Mouse (Mus musculus) cortical plate, adult 2 months (tissue): Measurements from ENCODE around the gene Klhl30. TPM values are rescaled to one million over a fixed set of nuclear protein-coding genes. Genes with fewer than 3 reads are reported as not detected.
A peak's percentile ranks its signal among the peaks of the same experiment; 100 is the strongest.

Experiments used
- H3K27ac ChIP-seq: fragments of 200-500 bp; 2 replicates; pipeline ENCODE4 v1.5.1; 2012; ENCODE audit warnings: low read length, control low read depth, inconsistent platforms; ENCODE audit not compliant: insufficient read depth
- H3K4me1 ChIP-seq: fragments of 200-500 bp; 2 replicates; pipeline ENCODE4 v1.6.1; 2011; ENCODE audit warnings: low read length; ENCODE audit not compliant: control insufficient read depth, insufficient read depth
- H3K4me3 ChIP-seq: fragments of 200-500 bp; 2 replicates; pipeline ENCODE4 v1.5.1; 2011; ENCODE audit warnings: mild to moderate bottlenecking, low read length, control low read depth; ENCODE audit not compliant: insufficient read depth
- CTCF ChIP-seq: fragments of 200-500 bp; IDR thresholded peaks from 2 replicates; pipeline ENCODE4 v1.5.1; 2011; ENCODE audit warnings: mild to moderate bottlenecking, control low read depth, low read length; ENCODE audit not compliant: insufficient read depth; ENCODE audit errors: extremely low read depth
- POLR2A ChIP-seq: fragments of 200-500 bp; IDR thresholded peaks from 2 replicates; pipeline ENCODE4 v1.6.1; 2011; ENCODE audit warnings: mild to moderate bottlenecking, low read length, control low read depth; ENCODE audit not compliant: insufficient read depth; ENCODE audit errors: extremely low read depth
- polyA plus RNA-seq: library from polyadenylated mRNA; depleted of rRNA; stranded (reverse); fragments of >200 nt; gene quantifications from 2 replicates; pipeline ENCODE4 v1.2.3, GENCODE M21; 2012; rRNA removed

Klhl30 gene
- polyA plus RNA-seq, 1 experiment: 0.21 TPM

DNA sequence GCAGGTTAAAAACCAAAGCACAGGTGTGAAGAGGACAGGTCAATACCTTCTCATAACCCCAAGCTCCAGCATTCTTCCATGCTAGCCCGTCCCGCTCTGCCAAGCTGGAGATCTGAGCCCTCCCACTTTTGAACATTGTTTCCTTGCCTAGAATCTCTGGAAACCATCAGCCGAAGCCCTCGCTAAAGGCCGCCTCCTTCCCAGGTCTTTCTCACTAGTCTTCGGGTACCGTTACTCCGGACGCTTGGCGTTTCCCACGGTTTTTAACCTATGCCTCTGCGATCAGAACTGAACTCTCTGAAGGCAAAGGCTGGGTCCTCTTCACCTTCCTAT, 47.1 kb downstream of the Klhl30 start:
- TF ChIP-seq POLR2A (no peak), CTCF (no peak)
- H3K4me1 ChIP-seq: peaks cover 3% of the 10 kb centered on the region
- H3K4me3 ChIP-seq: peak overlapping the region; percentile 88
- H3K27ac ChIP-seq: no peak overlapping the region; the same call in 1 of the 2 replicates

DNA sequence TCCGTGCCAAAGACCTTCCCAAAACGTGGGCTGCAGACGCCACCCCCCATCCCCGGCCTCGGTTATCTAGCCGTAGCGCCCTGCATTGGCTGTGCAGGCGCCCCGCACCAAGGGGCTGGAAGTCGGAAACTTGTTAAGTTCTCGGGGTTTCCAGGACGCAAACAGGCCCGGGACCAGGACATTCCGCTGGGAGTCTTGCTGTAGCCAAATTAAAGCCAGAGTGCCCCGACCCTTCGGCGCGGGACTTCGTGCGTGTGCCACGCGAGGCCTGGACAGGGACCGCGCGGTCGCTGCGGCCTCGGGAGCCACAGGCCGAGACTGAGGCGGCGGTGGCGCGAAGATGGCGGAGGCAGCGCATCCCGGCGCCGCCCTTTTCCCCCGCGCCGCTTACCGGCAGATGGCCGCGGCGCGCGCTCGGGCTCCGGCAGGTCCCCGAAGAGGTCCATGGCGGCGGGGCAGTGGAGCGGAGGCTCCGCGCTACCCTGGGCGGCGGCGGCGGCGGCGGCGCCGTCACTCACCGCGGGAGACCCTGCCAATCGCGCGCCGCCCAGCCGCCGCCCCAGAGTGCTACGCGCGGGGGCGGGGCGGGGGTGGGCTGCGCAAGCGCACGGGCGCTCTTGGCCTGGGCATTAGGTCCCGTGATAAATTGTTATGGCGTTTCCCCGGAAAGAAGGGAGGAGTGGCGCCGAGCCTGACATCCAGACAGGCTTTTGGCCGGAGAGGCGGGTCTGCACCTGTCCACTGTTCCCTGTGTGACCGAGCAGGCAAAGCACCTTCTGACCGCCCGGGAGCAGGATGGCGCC, 47.6 kb downstream of the Klhl30 start, which contains the start of gene Ilkap:
Gene Ilkap, minus strand, starts transcription at position 556 of the 803 bp plus-strand sequence.
- Histone ChIP-seq H3K27ac (peak within 1 kb of the TSS; percentile 95), H3K4me3 (peak within 1 kb of the TSS; percentile 88), H3K4me1 (peaks cover 3% of the 10 kb centered on the region)
- TF ChIP-seq CTCF: no peak
- TF ChIP-seq POLR2A: peak; percentile 83

DNA sequence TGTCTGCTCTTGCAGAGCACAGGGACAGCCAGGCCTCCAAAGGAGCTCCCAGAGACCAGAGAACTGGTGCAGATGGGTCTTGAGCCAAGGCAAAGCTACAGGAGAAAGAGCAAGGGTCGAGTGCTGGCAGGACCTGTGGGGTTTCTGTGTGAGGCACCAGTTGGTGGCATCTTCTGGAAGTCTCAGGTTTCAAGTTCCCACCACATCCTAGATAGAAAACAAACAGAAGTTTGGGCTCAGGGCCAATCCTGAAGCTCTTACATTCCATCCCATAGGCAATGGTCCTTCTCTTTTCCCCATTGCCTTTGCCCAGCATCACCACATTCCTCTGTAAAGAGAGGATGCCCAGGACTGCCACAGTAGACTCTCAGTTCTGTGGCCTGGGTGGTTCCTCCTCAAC, 54.2 kb downstream of the Klhl30 start:
- TF ChIP-seq POLR2A (no peak), CTCF (no peak)
- no peak overlapping the region for H3K4me3 ChIP-seq

DNA sequence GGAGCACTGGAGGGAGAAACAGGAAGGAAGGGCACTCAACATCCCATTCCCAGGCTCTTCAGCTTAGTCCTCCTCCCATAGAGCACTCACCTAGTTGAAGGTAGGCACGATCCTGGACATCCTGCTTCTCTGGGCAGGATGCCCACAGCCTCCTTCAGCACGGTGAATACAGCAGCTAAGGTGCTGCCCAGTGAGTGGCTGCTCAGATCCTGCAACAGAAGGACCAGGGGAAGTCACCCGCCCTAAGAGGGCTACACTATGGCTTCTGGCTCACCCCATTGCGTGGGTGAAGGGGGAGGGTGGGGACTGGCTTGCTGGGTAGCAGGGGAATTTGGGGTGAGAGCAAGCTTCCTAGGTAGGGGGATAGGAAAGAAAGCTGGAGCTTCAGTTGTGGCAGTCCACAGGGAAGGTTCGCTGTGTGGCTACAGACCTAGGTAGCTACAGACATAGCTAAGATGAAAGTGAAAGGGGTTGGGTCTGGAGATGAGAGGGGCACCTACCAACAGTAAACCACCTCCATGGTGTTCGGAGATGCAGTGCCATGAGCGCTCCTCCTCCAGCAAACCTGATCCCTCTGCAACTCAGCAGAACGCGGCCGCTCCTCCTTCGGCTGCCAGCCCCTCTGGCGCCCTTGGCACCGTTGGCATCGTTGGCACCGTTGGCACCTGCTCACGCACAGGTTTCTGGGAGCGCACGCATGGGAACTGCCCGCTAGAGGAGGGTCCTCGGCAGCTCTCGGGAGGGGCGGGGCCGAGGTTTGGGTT, 54.8 kb downstream of the Klhl30 start:
- no peaks in the 10 kb centered on the region for H3K4me1 ChIP-seq
- H3K27ac ChIP-seq: no peak overlapping the region
- TF ChIP-seq POLR2A: no peak
- TF ChIP-seq CTCF: no peak
- peak overlapping the region; percentile 6; the same call in 1 of the 2 replicates for H3K4me3 ChIP-seq

More for the DNA sequence above, 54.2 kb downstream of the Klhl30 start:
- Histone ChIP-seq H3K27ac (no peak overlapping the region), H3K4me1 (no peaks in the 10 kb centered on the region)

DNA sequence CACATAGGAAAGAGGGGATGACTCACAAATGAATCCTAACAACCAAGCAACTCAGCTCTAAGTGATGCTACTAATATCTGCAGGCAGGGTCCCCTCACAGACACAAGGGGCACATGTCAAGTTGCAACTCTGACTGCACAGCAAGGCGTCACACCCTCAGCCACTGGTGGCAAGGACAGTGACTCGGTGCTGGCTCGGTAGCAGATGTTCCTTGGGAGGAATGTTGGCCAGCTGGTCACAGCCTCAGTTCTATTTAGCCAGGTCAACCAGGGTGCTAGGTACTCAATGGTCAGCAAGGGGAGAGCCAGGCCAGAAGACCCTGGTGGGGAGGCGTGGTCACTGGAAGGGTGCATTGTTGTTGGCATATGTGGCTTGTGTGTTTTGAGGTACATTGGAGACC, 57.0 kb downstream of the Klhl30 start:
- H3K27ac ChIP-seq: no peak overlapping the region
- H3K4me3 ChIP-seq: no peak overlapping the region
- H3K4me1 ChIP-seq: 0 out of 2 replicates have a peak, but pooled peaks cover 2% of the 10 kb centered on the region
- TF ChIP-seq CTCF (no peak), POLR2A (no peak)

DNA sequence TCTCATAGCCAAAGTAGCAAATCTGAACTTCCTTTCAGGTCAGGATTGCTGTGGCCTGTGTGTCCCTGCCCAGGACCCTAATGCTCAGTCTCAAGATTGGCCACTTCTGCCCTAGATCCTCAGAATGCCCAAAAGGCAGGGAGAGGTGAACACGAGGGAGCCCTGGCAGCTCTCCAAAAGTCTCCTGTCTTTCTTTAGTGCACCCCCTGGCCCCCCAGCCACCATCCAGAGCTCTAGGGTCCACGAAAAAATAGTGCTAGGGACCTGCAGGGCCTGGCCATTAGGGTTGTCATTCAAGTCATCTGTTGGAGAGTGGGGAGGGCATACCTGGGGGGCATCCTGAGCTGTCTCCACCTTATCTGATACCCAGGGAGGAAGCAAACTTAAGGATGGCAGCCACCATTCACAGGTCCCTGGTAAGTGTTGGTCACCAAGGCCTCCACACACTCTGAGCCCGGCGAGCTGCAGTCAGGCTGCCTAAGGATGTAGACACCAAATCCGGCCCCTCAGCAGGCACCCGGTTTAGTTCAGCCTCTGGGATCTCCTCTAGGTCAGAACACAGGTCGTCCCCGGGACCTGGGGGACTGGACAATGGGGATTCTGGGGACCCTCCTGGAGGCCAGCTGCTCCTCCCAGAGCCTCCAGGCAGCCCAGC, 60.9 kb downstream of the Klhl30 start:
- no peak for TF ChIP-seq CTCF
- no peak for TF ChIP-seq POLR2A
- 0 out of 2 replicates have a peak, but pooled peaks cover 2% of the 10 kb centered on the region for H3K4me1 ChIP-seq
- H3K27ac ChIP-seq: no peak overlapping the region
- H3K4me3 ChIP-seq: peak overlapping the region; percentile 41; the same call in 1 of the 2 replicates

Other genes starting within 250 kb of the Klhl30 start
- 0.04 TPM in 1 of 2 replicates, not detected in the other for gene Rbm44, start 205.9 kb upstream of the Klhl30 start, polyA plus RNA-seq
- 76.5 and 76.6 TPM in 2 replicates for gene Ramp1, start 171.2 kb upstream of the Klhl30 start, polyA plus RNA-seq
- gene Ube2f, start 100.7 kb upstream of the Klhl30 start, polyA plus RNA-seq: 60.0 and 65.7 TPM in 2 replicates
- 18.4 and 20.6 TPM in 2 replicates for gene Scly, start 52.7 kb upstream of the Klhl30 start, polyA plus RNA-seq
- gene Espnl, start 28.9 kb upstream of the Klhl30 start, polyA plus RNA-seq: 0.19 and 0.26 TPM in 2 replicates
- gene Erfe, start 15.4 kb downstream of the Klhl30 start, polyA plus RNA-seq: 0.90 and 1.3 TPM in 2 replicates
- 84.0 and 90.3 TPM in 2 replicates for gene Ilkap, start 47.8 kb downstream of the Klhl30 start, polyA plus RNA-seq
- gene Hes6, start 63.0 kb downstream of the Klhl30 start, polyA plus RNA-seq: 20.1 and 22.3 TPM in 2 replicates
- 21.6 and 24.3 TPM in 2 replicates for gene Per2, start 108.3 kb downstream of the Klhl30 start, polyA plus RNA-seq
- 18.2 and 20.0 TPM in 2 replicates for gene Traf3ip1, start 143.6 kb downstream of the Klhl30 start, polyA plus RNA-seq
- gene Asb1, start 189.5 kb downstream of the Klhl30 start, polyA plus RNA-seq: 20.7 and 22.2 TPM in 2 replicates